Mouse (Mus musculus) neural tube, embryonic 11.5 days (tissue): ENCODE data around the gene Ripor2. TPM values are rescaled to one million over a fixed set of nuclear protein-coding genes. Genes with fewer than 3 reads are reported as not detected.

ENCODE experiments used
- ATAC-seq: fragments of 200-750 bp; cut with Nextera tagmentation; 2 replicates; pipeline ENCODE4 v1.8.0; 2017; ENCODE audit warnings: moderate number of reproducible peaks, mild to moderate bottlenecking, moderate TSS enrichment, moderate library complexity; ENCODE audit not compliant: insufficient read depth, low FRiP score, low TSS enrichment
- DNase-seq: peaks from one replicate; pipeline ENCODE4 v3.0.0-alpha.2; 2015; ENCODE audit warnings: low spot score
- H3K27ac ChIP-seq: fragments of 300-500 bp; sonication (generic); 2 replicates; pipeline ENCODE4 v1.5.1; 2014; ENCODE audit warnings: low read depth, mild to moderate bottlenecking, low read length
- H3K27me3 ChIP-seq: fragments of 300-500 bp; sonication (generic); 2 replicates; pipeline ENCODE4 v1.6.1; 2014; ENCODE audit warnings: mild to moderate bottlenecking, low read length, mixed read lengths; ENCODE audit not compliant: control insufficient read depth, insufficient read depth
- H3K36me3 ChIP-seq: fragments of 300-500 bp; sonication (generic); 2 replicates; pipeline ENCODE4 v1.6.1; 2014; ENCODE audit warnings: mild to moderate bottlenecking, low read length, moderate library complexity, mixed read lengths; ENCODE audit not compliant: control insufficient read depth, insufficient read depth
- H3K4me1 ChIP-seq: fragments of 300-500 bp; sonication (generic); 2 replicates; pipeline ENCODE4 v1.6.1; 2014; ENCODE audit warnings: low read length, mixed read lengths; ENCODE audit not compliant: control insufficient read depth, insufficient read depth
- H3K4me2 ChIP-seq: fragments of 300-500 bp; sonication (generic); 2 replicates; pipeline ENCODE4 v1.6.1; 2014; ENCODE audit warnings: low read depth, mild to moderate bottlenecking, moderate library complexity
- H3K4me3 ChIP-seq: fragments of 300-500 bp; sonication (generic); 2 replicates; pipeline ENCODE4 v1.5.1; 2014; ENCODE audit warnings: low read depth, low read length
- H3K9ac ChIP-seq: fragments of 300-500 bp; sonication (generic); 2 replicates; pipeline ENCODE4 v1.6.1; 2014; ENCODE audit warnings: mild to moderate bottlenecking, low read length
- H3K9me3 ChIP-seq: fragments of 300-500 bp; sonication (generic); 2 replicates; pipeline ENCODE4 v1.6.1; 2016; ENCODE audit warnings: low read length; ENCODE audit not compliant: control insufficient read depth
- WGBS: fragments of 180-500 bp; shearing (Covaris S2); extraction: QIAGEN DNeasy Blood & Tissue Kit; methylation state at CpG from one replicate; pipeline ENCODE4 v1.1.7; 2014; 5-methylcytosine and 5-hydroxymethylcytosine counted together
- polyA plus RNA-seq: library from polyadenylated mRNA; unstranded; fragments of >200 nt; fragmentation: Nextera tagmentation; extraction: Ambion mirVana; gene quantifications from 2 replicates; pipeline ENCODE4 v1.2.1, GENCODE M21; 2014

The Ripor2 gene
- polyA plus RNA-seq, 1 experiment from 2014 or later = 6.2 TPM

GRCm38 (mm10) chr13:24645146-24645545, 63.2 kb downstream of the Ripor2 start:
- 84% methylated on average over 3 of the region's 3 CpGs for WGBS
- no peak for DNase-seq
- no peak overlapping the region for H3K4me3 ChIP-seq
- H3K9ac ChIP-seq = no peak overlapping the region
- H3K27ac ChIP-seq = no peak overlapping the region
- no peak for ATAC-seq
- no peaks in the 10 kb centered on the region for H3K27me3 ChIP-seq
- H3K4me1 ChIP-seq = 0 out of 2 replicates have a peak, but pooled peaks cover 2% of the 10 kb centered on the region
- H3K9me3 ChIP-seq = no peaks in the 10 kb centered on the region
- no peaks in the 10 kb centered on the region for H3K36me3 ChIP-seq
- H3K4me2 ChIP-seq = no peak overlapping the region

DNA sequence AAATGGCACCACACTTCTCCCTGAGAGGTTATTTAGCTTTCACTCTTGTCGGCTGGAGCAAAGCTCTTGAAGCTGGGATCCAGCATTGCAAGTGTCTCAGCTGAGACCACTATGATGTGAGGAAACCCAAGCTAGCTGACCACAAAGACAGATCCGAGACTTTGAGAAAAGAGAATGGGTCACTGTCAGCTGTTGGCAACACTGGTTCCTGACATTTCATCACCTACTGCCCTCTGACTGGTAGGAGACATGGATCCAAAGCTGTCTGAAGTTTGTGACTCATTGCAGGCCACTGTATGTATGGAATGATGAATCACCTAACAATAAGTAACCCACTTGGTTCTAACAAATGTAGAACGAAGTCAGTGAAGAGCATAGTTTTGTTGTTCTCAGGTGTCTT, 64.3 kb downstream of the Ripor2 start:
- WGBS = 84% methylated on average over 3 of the region's 3 CpGs
- H3K27me3 ChIP-seq = no peaks in the 10 kb centered on the region
- no peak for DNase-seq

GRCm38 (mm10) chr13:24647444-24647843, 65.5 kb downstream of the Ripor2 start:
- Histone ChIP-seq H3K4me3 (no peak overlapping the region), H3K9ac (no peak overlapping the region), H3K27ac (no peak overlapping the region), H3K36me3 (no peaks in the 10 kb centered on the region), H3K27me3 (no peaks in the 10 kb centered on the region), H3K4me2 (no peak overlapping the region), H3K4me1 (no peaks in the 10 kb centered on the region), H3K9me3 (no peaks in the 10 kb centered on the region)
- DNase-seq (no peak), ATAC-seq (no peak)
- WGBS = 90% methylated on average over 2 of the region's 2 CpGs

More for the DNA sequence above, 64.3 kb downstream of the Ripor2 start:
- no peak overlapping the region for H3K4me3 ChIP-seq
- no peak overlapping the region for H3K4me2 ChIP-seq
- H3K9ac ChIP-seq = no peak overlapping the region
- H3K4me1 ChIP-seq = 0 out of 2 replicates have a peak, but pooled peaks cover 2% of the 10 kb centered on the region
- ATAC-seq = no peak
- H3K9me3 ChIP-seq = no peaks in the 10 kb centered on the region
- no peaks in the 10 kb centered on the region for H3K36me3 ChIP-seq
- H3K27ac ChIP-seq = no peak overlapping the region

DNA sequence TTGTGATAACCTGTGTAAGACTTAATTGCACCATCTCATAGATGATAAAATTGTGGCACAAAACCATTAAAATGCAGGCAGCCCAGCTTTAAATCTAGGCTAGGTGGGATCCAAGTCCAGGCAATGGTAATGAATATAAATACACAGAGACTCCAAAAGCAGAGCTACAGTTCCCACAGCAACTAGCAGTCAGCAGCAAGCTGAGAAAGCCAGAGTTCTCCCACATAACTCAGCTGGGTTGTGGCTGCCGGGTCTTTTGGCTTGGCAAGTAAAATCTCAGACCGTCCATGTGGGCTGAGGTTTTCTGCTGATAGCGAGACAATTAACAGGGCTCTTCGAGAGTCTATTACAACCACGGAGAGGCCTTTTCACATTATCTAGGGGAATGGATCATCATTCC, 66.0 kb downstream of the Ripor2 start:
- Histone ChIP-seq H3K9me3 (no peaks in the 10 kb centered on the region), H3K4me3 (no peak overlapping the region), H3K36me3 (no peaks in the 10 kb centered on the region), H3K27me3 (no peaks in the 10 kb centered on the region), H3K4me2 (no peak overlapping the region), H3K27ac (no peak overlapping the region), H3K4me1 (no peaks in the 10 kb centered on the region), H3K9ac (no peak overlapping the region)
- WGBS = 78% methylated on average over 5 of the region's 5 CpGs
- DNase-seq (no peak), ATAC-seq (no peak)

- no peak overlapping the region for H3K27ac ChIP-seq
- 76% methylated on average over 3 of the region's 3 CpGs for WGBS
Observed at GRCm38 (mm10) chr13:24648668-24649067, 66.7 kb downstream of the Ripor2 start.

GRCm38 (mm10) chr13:24649099-24649498, 67.1 kb downstream of the Ripor2 start:
- 62% methylated on average over 2 of the region's 2 CpGs for WGBS
- H3K4me2 ChIP-seq = no peak overlapping the region
- no peak overlapping the region for H3K4me3 ChIP-seq
- no peaks in the 10 kb centered on the region for H3K4me1 ChIP-seq
- no peak overlapping the region for H3K9ac ChIP-seq
- DNase-seq (no peak), ATAC-seq (no peak)
- H3K36me3 ChIP-seq = no peaks in the 10 kb centered on the region
- H3K9me3 ChIP-seq = no peaks in the 10 kb centered on the region
- H3K27me3 ChIP-seq = no peaks in the 10 kb centered on the region
- no peak overlapping the region for H3K27ac ChIP-seq

More at GRCm38 (mm10) chr13:24648668-24649067, 66.7 kb downstream of the Ripor2 start:
- H3K4me1 ChIP-seq = no peaks in the 10 kb centered on the region
- no peak overlapping the region for H3K4me2 ChIP-seq
- DNase-seq = no peak
- no peak overlapping the region for H3K9ac ChIP-seq
- no peaks in the 10 kb centered on the region for H3K9me3 ChIP-seq
- no peaks in the 10 kb centered on the region for H3K27me3 ChIP-seq
- no peak overlapping the region for H3K4me3 ChIP-seq
- ATAC-seq = no peak
- H3K36me3 ChIP-seq = no peaks in the 10 kb centered on the region

GRCm38 (mm10) chr13:24651018-24651417, 69.0 kb downstream of the Ripor2 start:
- DNase-seq = no peak

GRCm38 (mm10) chr13:24654919-24655635, 73.1 kb downstream of the Ripor2 start:
- no peak overlapping the region for H3K9ac ChIP-seq
- no peak overlapping the region for H3K27ac ChIP-seq
- 78% methylated on average over 12 of the region's 12 CpGs for WGBS
- H3K9me3 ChIP-seq = no peaks in the 10 kb centered on the region
- no peaks in the 10 kb centered on the region for H3K4me1 ChIP-seq
- no peak for ATAC-seq
- no peak overlapping the region for H3K4me2 ChIP-seq
- H3K4me3 ChIP-seq = no peak overlapping the region
- no peak for DNase-seq
- no peaks in the 10 kb centered on the region for H3K27me3 ChIP-seq
- no peaks in the 10 kb centered on the region for H3K36me3 ChIP-seq

More at GRCm38 (mm10) chr13:24651018-24651417, 69.0 kb downstream of the Ripor2 start:
- Histone ChIP-seq H3K9me3 (no peaks in the 10 kb centered on the region), H3K4me3 (no peak overlapping the region), H3K4me1 (no peaks in the 10 kb centered on the region), H3K27me3 (no peaks in the 10 kb centered on the region), H3K36me3 (no peaks in the 10 kb centered on the region), H3K9ac (no peak overlapping the region), H3K4me2 (no peak overlapping the region), H3K27ac (no peak overlapping the region)
- 72% methylated on average over 3 of the region's 3 CpGs for WGBS
- no peak for ATAC-seq
